Mouse (Mus musculus) activated CD4-positive, CD25-positive, alpha-beta regulatory T cell, adult 4 months (primary cell): Measurements from ENCODE around the gene Eps15. TPM values are rescaled to one million over a fixed set of nuclear protein-coding genes. Genes with fewer than 3 reads are reported as not detected.

ENCODE experiments used
- polyA plus RNA-seq, 2 experiments: library from polyadenylated mRNA; unstranded; fragments of 100-300 nt; shearing (Covaris generic); gene quantifications; one replicate each; pipeline ENCODE4 v1.2.1; 2017

The Eps15 gene
- polyA plus RNA-seq, 2 experiments from 2014 or later, result 66.5 to 83.3 TPM

Other genes starting within 250 kb of the Eps15 start
- gene Osbpl9, start 78.0 kb upstream of the Eps15 start, polyA plus RNA-seq, result 10 to 100 TPM; 76.5 to 80.8 TPM
- not detected for gene Calr4, start 45.8 kb upstream of the Eps15 start, polyA plus RNA-seq
- gene Ttc39a, start 126.4 kb downstream of the Eps15 start, polyA plus RNA-seq, result not detected
- gene Rnf11, start 204.5 kb downstream of the Eps15 start, polyA plus RNA-seq, result 1 to 10 TPM; 4.4 to 6.9 TPM